Mouse (Mus musculus) embryonic facial prominence, embryonic 14.5 days (tissue): Measurements from ENCODE around the gene Trp53rkb. TPM values are rescaled to one million over a fixed set of nuclear protein-coding genes. Genes with fewer than 3 reads are reported as not detected.

ENCODE experiments used
- ATAC-seq: fragments of 200-750 bp; cut with Nextera tagmentation; 2 replicates; pipeline ENCODE4 v1.8.0; 2017; ENCODE audit warnings: low read depth, moderate number of reproducible peaks, moderate TSS enrichment
- DNase-seq: peaks from one replicate; pipeline ENCODE4 v3.0.0-alpha.2; 2015; ENCODE audit warnings: low spot score
- H3K27ac ChIP-seq: fragments of 300-500 bp; sonication (generic); replicated peaks from 2 replicates; pipeline ENCODE4 v1.5.1; 2014; ENCODE audit warnings: low read depth, mild to moderate bottlenecking, low read length, moderate library complexity
- H3K27me3 ChIP-seq: fragments of 300-500 bp; sonication (generic); replicated peaks from 2 replicates; pipeline ENCODE4 v1.6.1; 2014; ENCODE audit warnings: low read length; ENCODE audit not compliant: control insufficient read depth, insufficient read depth
- H3K36me3 ChIP-seq: fragments of 300-500 bp; sonication (generic); 2 replicates; pipeline ENCODE4 v1.6.1; 2014; ENCODE audit warnings: low read length, mixed read lengths; ENCODE audit not compliant: control insufficient read depth, insufficient read depth
- H3K4me1 ChIP-seq: fragments of 300-500 bp; sonication (generic); 2 replicates; pipeline ENCODE4 v1.6.1; 2014; ENCODE audit warnings: antibody characterized with exemption, low read length; ENCODE audit not compliant: control insufficient read depth, insufficient read depth
- H3K4me2 ChIP-seq: fragments of 300-500 bp; sonication (generic); 2 replicates; pipeline ENCODE4 v1.6.1; 2014; ENCODE audit warnings: low read depth, mild to moderate bottlenecking, low read length, moderate library complexity, mixed read lengths
- H3K4me3 ChIP-seq: fragments of 300-500 bp; sonication (generic); 2 replicates; pipeline ENCODE4 v1.5.1; 2014; ENCODE audit warnings: low read depth, mild to moderate bottlenecking, low read length
- H3K9ac ChIP-seq: fragments of 300-500 bp; sonication (generic); 2 replicates; pipeline ENCODE4 v1.6.1; 2014; ENCODE audit warnings: low read depth, mild to moderate bottlenecking, low read length, moderate library complexity, mixed read lengths
- H3K9me3 ChIP-seq: fragments of 300-500 bp; sonication (generic); 2 replicates; pipeline ENCODE4 v1.6.1; 2016; ENCODE audit warnings: low read length; ENCODE audit not compliant: control insufficient read depth
- WGBS: fragments of 180-500 bp; shearing (Covaris S2); extraction: QIAGEN DNeasy Blood & Tissue Kit; methylation state at CpG from one replicate; pipeline ENCODE4 v1.1.7; 2014; 5-methylcytosine and 5-hydroxymethylcytosine counted together
- polyA plus RNA-seq: library from polyadenylated mRNA; unstranded; fragments of >200 nt; fragmentation: Nextera tagmentation; extraction: Ambion mirVana; gene quantifications from 2 replicates; pipeline ENCODE4 v1.2.1, GENCODE M21; 2014

The Trp53rkb gene
- polyA plus RNA-seq, 1 experiment from 2014 or later: 6.7 TPM

GRCm38 (mm10) chr2:166821406-166821805, 29.1 kb downstream of the Trp53rkb start:
- H3K4me3 ChIP-seq: no peak overlapping the region
- no peak overlapping the region for H3K27ac ChIP-seq
- no peaks in the 10 kb centered on the region for H3K4me1 ChIP-seq
- H3K9ac ChIP-seq: no peak overlapping the region
- DNase-seq (no peak), ATAC-seq (no peak)
- no peaks in the 10 kb centered on the region for H3K9me3 ChIP-seq
- no peak overlapping the region for H3K4me2 ChIP-seq
- H3K27me3 ChIP-seq: no peaks in the 10 kb centered on the region
- WGBS: 89% methylated on average over 3 of the region's 3 CpGs
- no peaks in the 10 kb centered on the region for H3K36me3 ChIP-seq

GRCm38 (mm10) chr2:166822119-166822826, 29.9 kb downstream of the Trp53rkb start:
- WGBS: 72% methylated on average over 9 of the region's 10 CpGs
- Histone ChIP-seq H3K4me1 (no peaks in the 10 kb centered on the region), H3K9ac (no peak overlapping the region), H3K4me2 (no peak overlapping the region), H3K27me3 (no peaks in the 10 kb centered on the region), H3K9me3 (no peaks in the 10 kb centered on the region), H3K4me3 (no peak overlapping the region), H3K27ac (no peak overlapping the region), H3K36me3 (no peaks in the 10 kb centered on the region)
- no peak for ATAC-seq
- no peak for DNase-seq

- 0 out of 2 replicates have a peak, but pooled peaks cover under 1% of the 10 kb centered on the region for H3K36me3 ChIP-seq
- 84% methylated on average over 2 of the region's 2 CpGs for WGBS
- no peak overlapping the region for H3K27ac ChIP-seq
- ATAC-seq (no peak), DNase-seq (no peak)
- H3K9ac ChIP-seq: no peak overlapping the region
- H3K27me3 ChIP-seq: no peaks in the 10 kb centered on the region
- H3K4me3 ChIP-seq: no peak overlapping the region
- H3K4me2 ChIP-seq: no peak overlapping the region
- H3K4me1 ChIP-seq: no peaks in the 10 kb centered on the region
- no peaks in the 10 kb centered on the region for H3K9me3 ChIP-seq
Measured at GRCm38 (mm10) chr2:166822901-166823300, 30.6 kb downstream of the Trp53rkb start.

- Histone ChIP-seq H3K9ac (no peak overlapping the region), H3K27me3 (no peaks in the 10 kb centered on the region), H3K4me1 (no peaks in the 10 kb centered on the region), H3K4me2 (no peak overlapping the region), H3K4me3 (no peak overlapping the region), H3K27ac (no peak overlapping the region), H3K9me3 (no peaks in the 10 kb centered on the region), H3K36me3 (0 out of 2 replicates have a peak, but pooled peaks cover 4% of the 10 kb centered on the region)
- WGBS: 86% methylated on average over 5 of the region's 5 CpGs
- ATAC-seq (no peak), DNase-seq (no peak)
Measured at GRCm38 (mm10) chr2:166824386-166824785, 32.1 kb downstream of the Trp53rkb start.

GRCm38 (mm10) chr2:166824998-166825397, 32.7 kb downstream of the Trp53rkb start:
- H3K27ac ChIP-seq: no peak overlapping the region
- 95% methylated on average over 5 of the region's 5 CpGs for WGBS
- ATAC-seq (no peak), DNase-seq (no peak)
- H3K4me3 ChIP-seq: no peak overlapping the region
- no peak overlapping the region for H3K4me2 ChIP-seq
- no peaks in the 10 kb centered on the region for H3K9me3 ChIP-seq
- no peaks in the 10 kb centered on the region for H3K27me3 ChIP-seq
- 0 out of 2 replicates have a peak, but pooled peaks cover 4% of the 10 kb centered on the region for H3K36me3 ChIP-seq
- H3K4me1 ChIP-seq: no peaks in the 10 kb centered on the region
- H3K9ac ChIP-seq: no peak overlapping the region

GRCm38 (mm10) chr2:166826491-166827224, 34.3 kb downstream of the Trp53rkb start:
- Histone ChIP-seq H3K9ac (no peak overlapping the region), H3K36me3 (0 out of 2 replicates have a peak, but pooled peaks cover 4% of the 10 kb centered on the region), H3K4me2 (no peak overlapping the region), H3K27ac (no peak overlapping the region), H3K9me3 (no peaks in the 10 kb centered on the region), H3K4me3 (no peak overlapping the region), H3K27me3 (no peaks in the 10 kb centered on the region), H3K4me1 (no peaks in the 10 kb centered on the region)
- no peak for DNase-seq
- ATAC-seq: no peak
- WGBS: 92% methylated on average over 8 of the region's 8 CpGs

- Histone ChIP-seq H3K27ac (no peak overlapping the region), H3K36me3 (0 out of 2 replicates have a peak, but pooled peaks cover 4% of the 10 kb centered on the region), H3K27me3 (no peaks in the 10 kb centered on the region), H3K4me3 (no peak overlapping the region), H3K9ac (no peak overlapping the region), H3K4me1 (no peaks in the 10 kb centered on the region), H3K9me3 (no peaks in the 10 kb centered on the region), H3K4me2 (no peak overlapping the region)
- ATAC-seq: no peak
- WGBS: 90% methylated on average over 12 of the region's 12 CpGs
- no peak for DNase-seq
Measured at GRCm38 (mm10) chr2:166828306-166828705, 36.0 kb downstream of the Trp53rkb start.

GRCm38 (mm10) chr2:166830350-166830749, 38.0 kb downstream of the Trp53rkb start:
- peaks cover 7% of the 10 kb centered on the region; the same call in 1 of the 2 replicates for H3K36me3 ChIP-seq
- no peak overlapping the region for H3K4me2 ChIP-seq
- ATAC-seq: peak; percentile 37; the same call in 1 of the 2 replicates
- no peak overlapping the region for H3K9ac ChIP-seq
- no peaks in the 10 kb centered on the region for H3K27me3 ChIP-seq
- H3K9me3 ChIP-seq: no peaks in the 10 kb centered on the region
- no peaks in the 10 kb centered on the region for H3K4me1 ChIP-seq
- peak; percentile 44 for DNase-seq
- WGBS: 84% methylated on average over 5 of the region's 5 CpGs
- no peak overlapping the region for H3K4me3 ChIP-seq
- no peak overlapping the region for H3K27ac ChIP-seq
